Mouse (Mus musculus): ENCODE data around the gene Dlx4.

DNA sequence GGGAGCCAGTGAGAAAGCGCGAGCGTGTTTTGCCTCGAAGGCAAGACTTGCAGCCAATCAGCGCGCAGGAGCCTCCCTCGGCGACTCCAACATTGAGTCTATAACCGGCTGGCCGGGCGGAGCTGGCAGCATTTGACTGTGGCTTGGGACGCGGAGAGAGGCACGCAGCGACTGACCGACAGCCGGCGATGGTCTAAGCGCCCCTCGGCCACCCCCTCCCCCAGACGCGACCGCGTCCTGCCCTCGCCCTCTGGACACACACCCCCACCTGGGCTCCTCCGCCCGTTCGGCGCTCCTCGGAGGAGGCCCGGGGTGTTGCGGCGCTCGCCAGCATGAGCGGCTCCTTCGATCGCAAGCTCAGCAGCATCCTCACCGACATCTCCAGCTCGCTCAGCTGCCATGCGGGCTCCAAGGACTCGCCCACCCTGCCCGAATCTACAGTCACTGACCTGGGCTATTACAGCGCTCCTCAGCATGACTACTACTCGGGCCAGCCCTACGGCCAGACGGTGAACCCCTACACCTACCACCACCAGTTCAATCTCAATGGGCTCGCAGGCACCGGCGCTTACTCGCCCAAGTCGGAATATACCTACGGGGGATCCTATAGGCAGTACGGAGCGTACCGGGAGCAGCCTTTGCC, 26.0 kb downstream of the Dlx4 start, which contains the start of gene Dlx3:
- TF ChIP-seq CTCF (IDR thresholded peaks at IDR 0.05; ENCODE audit: low read depth, low read length) (no peak), GATA1 (IDR thresholded peaks at IDR 0.05; ENCODE audit: borderline replicate concordance, low read length) (no peak)

Measured in G1E (cell line).